Mouse (Mus musculus) urinary bladder, postnatal 25 days (tissue): Measurements from ENCODE around the gene Tmcc1.
"Not testable (repeated sequence)": the region's sequence is repeated elsewhere in the genome, so short reads cannot be mapped to it uniquely, and the experiment has no call there.

Experiments
- DNase-seq: peaks from one replicate; pipeline ENCODE4 v3.0.0; 2022; ENCODE audit warnings: low spot score

The Tmcc1 gene

GRCm38 (mm10) chr6:116193394-116194393 lies at the start of gene Tmcc1:
TSS of gene Tmcc1 (minus strand) at chr6:116193486.
- DNase-seq: peak; percentile 99

GRCm38 (mm10) chr6:116240371-116240770 lies 47.1 kb upstream of the Tmcc1 start:
- no peak for DNase-seq

GRCm38 (mm10) chr6:116238083-116238482 lies 44.8 kb upstream of the Tmcc1 start:
- DNase-seq: no peak

GRCm38 (mm10) chr6:116235336-116235735 lies 42.0 kb upstream of the Tmcc1 start:
- DNase-seq: no peak

- DNase-seq: not testable (repeated sequence)
These were observed 41.5 kb upstream of the Tmcc1 start for GRCm38 (mm10) chr6:116234821-116235220.

GRCm38 (mm10) chr6:116228785-116229525 lies 35.7 kb upstream of the Tmcc1 start:
- peak; percentile 54 for DNase-seq

- no peak for DNase-seq
These were observed 34.5 kb upstream of the Tmcc1 start for GRCm38 (mm10) chr6:116227767-116228166.

- peak; percentile 91 for DNase-seq
These were observed 14.6 kb upstream of the Tmcc1 start, which contains the start of gene Washc2 for GRCm38 (mm10) chr6:116207729-116208534. TSS of gene Washc2 (plus strand) at chr6:116208038.

GRCm38 (mm10) chr6:116199682-116200081 lies 6.4 kb upstream of the Tmcc1 start:
- DNase-seq: no peak

GRCm38 (mm10) chr6:116198173-116198572 lies 4.9 kb upstream of the Tmcc1 start:
- no peak for DNase-seq

- DNase-seq: no peak
These were observed 2.5 kb upstream of the Tmcc1 start for GRCm38 (mm10) chr6:116195811-116196210.

- peak; percentile 44 for DNase-seq
These were observed 426 bp downstream of the Tmcc1 start for GRCm38 (mm10) chr6:116192809-116193311.

GRCm38 (mm10) chr6:116189417-116189816 lies 3.9 kb downstream of the Tmcc1 start:
- no peak for DNase-seq

- no peak for DNase-seq
These were observed 6.8 kb downstream of the Tmcc1 start for GRCm38 (mm10) chr6:116186485-116186884.

- DNase-seq: no peak
These were observed 9.8 kb downstream of the Tmcc1 start for GRCm38 (mm10) chr6:116183509-116183908.

GRCm38 (mm10) chr6:116180731-116181130 lies 12.6 kb downstream of the Tmcc1 start:
- no peak for DNase-seq

GRCm38 (mm10) chr6:116178376-116178775 lies 14.9 kb downstream of the Tmcc1 start:
- DNase-seq: no peak

- DNase-seq: not testable (repeated sequence)
These were observed 19.7 kb downstream of the Tmcc1 start for GRCm38 (mm10) chr6:116173511-116174099.

GRCm38 (mm10) chr6:116166383-116166782 lies 26.9 kb downstream of the Tmcc1 start:
- no peak for DNase-seq

- DNase-seq: no peak
These were observed 38.2 kb downstream of the Tmcc1 start for GRCm38 (mm10) chr6:116154854-116155624.
